ENCODE assay signal across 10 mouse cellular contexts in genomic region chr6:53662858-53663833, GRCm38 (mm10).
DNase-seq lines count a peak whose midpoint lies in the region; ATAC-seq lines count a peak whose summit lies in the region.
"Had no signal": no experiment of that assay in that cellular context is flagged by ENCODE, and none has a peak within 500 bp of the region (broad histone marks: within the 10 kb centered on the region; RNA-seq: fewer than 3 reads in every experiment).

No protein-coding gene starts in this region.

- peak; percentile 57 for DNase-seq in intestine, embryonic 14.5 days (ENCODE audit: low spot score)
- peak; percentile 63 for DNase-seq in Muller cell, postnatal 12 days (ENCODE audit: inconsistent ontology term)
- peak; percentile 53 for DNase-seq in fibroblast of lung, adult 2 months (ENCODE audit: low read depth)
- no peak for DNase-seq in limb, embryonic 10.5 days (ENCODE audit: low spot score)
- no peak for DNase-seq in thymus, postnatal 25 days
- DNase-seq in adrenal gland, adult 2 months = no peak

- no peaks in the 10 kb centered on the region for H3K36me3 ChIP-seq in intestine, embryonic 14.5 days (ENCODE audit: control insufficient read depth, insufficient read depth, low read length)
- H3K36me3 ChIP-seq in intestine, embryonic 15.5 days = no peaks in the 10 kb centered on the region
- H3K36me3 ChIP-seq in limb, embryonic 10.5 days = no peaks in the 10 kb centered on the region
- H3K36me3 ChIP-seq: stomach, embryonic 15.5 days had no signal

- H3K4me3 ChIP-seq in intestine, embryonic 14.5 days (ENCODE audit: low read depth, low read length) = no peak overlapping the region
- no peak overlapping the region for H3K4me3 ChIP-seq in intestine, embryonic 15.5 days (replicated peaks)
- H3K4me3 ChIP-seq in limb, embryonic 10.5 days = no peak overlapping the region
- H3K4me3 ChIP-seq: stomach, embryonic 15.5 days had no signal

- H3K27me3 ChIP-seq in intestine, embryonic 14.5 days (replicated peaks; ENCODE audit: control insufficient read depth, insufficient read depth, low read length) = no peaks in the 10 kb centered on the region
- H3K27me3 ChIP-seq in intestine, embryonic 15.5 days (replicated peaks) = no peaks in the 10 kb centered on the region
- H3K27me3 ChIP-seq in limb, embryonic 10.5 days (ENCODE audit: low read depth, poor library complexity, severe bottlenecking) = peaks cover 27% of the 10 kb centered on the region
- H3K27me3 ChIP-seq: stomach, embryonic 15.5 days had no signal

- no peak overlapping the region for H3K27ac ChIP-seq in intestine, embryonic 14.5 days (ENCODE audit: low read depth)
- no peak overlapping the region for H3K27ac ChIP-seq in intestine, embryonic 15.5 days
- peak overlapping the region; percentile 32; the same call in 1 of the 2 replicates for H3K27ac ChIP-seq in limb, embryonic 10.5 days
- H3K27ac ChIP-seq: stomach, embryonic 15.5 days had no signal

- no peak for ATAC-seq in intestine, embryonic 14.5 days (replicated peaks; ENCODE audit: low FRiP score, low TSS enrichment, low read depth)
- no peak for ATAC-seq in intestine, embryonic 15.5 days
- ATAC-seq in erythroblast, adult 5-6 weeks (replicated peaks; ENCODE audit: low FRiP score, poor library complexity, severe bottlenecking) = no peak
- ATAC-seq: intestine, embryonic 16.5 days had no signal

- H3K4me1 ChIP-seq in intestine, embryonic 14.5 days (replicated peaks; ENCODE audit: control insufficient read depth, insufficient read depth, low read length) = peaks cover 16% of the 10 kb centered on the region
- H3K4me1 ChIP-seq in intestine, embryonic 15.5 days (replicated peaks) = peaks cover 6% of the 10 kb centered on the region
- peaks cover 31% of the 10 kb centered on the region for H3K4me1 ChIP-seq in limb, embryonic 10.5 days

- H3K9me3 ChIP-seq in intestine, embryonic 14.5 days (ENCODE audit: control insufficient read depth, low read length) = no peaks in the 10 kb centered on the region
- H3K9me3 ChIP-seq in intestine, embryonic 15.5 days = no peaks in the 10 kb centered on the region
- H3K9me3 ChIP-seq in limb, embryonic 10.5 days (replicated peaks) = no peaks in the 10 kb centered on the region
- H3K9me3 ChIP-seq: stomach, embryonic 15.5 days had no signal

- H3K9ac ChIP-seq in intestine, embryonic 14.5 days (ENCODE audit: low read length) = no peak overlapping the region
- H3K9ac ChIP-seq in intestine, embryonic 15.5 days = no peak overlapping the region
- H3K9ac ChIP-seq: stomach, embryonic 15.5 days had no signal

- WGBS in intestine, embryonic 14.5 days = 48% methylated on average over 11 of the region's 11 CpGs
- WGBS in intestine, embryonic 15.5 days = 59% methylated on average over 11 of the region's 11 CpGs
- 73% methylated on average over 11 of the region's 11 CpGs for WGBS in limb, embryonic 10.5 days

- H3K4me2 ChIP-seq in intestine, embryonic 14.5 days (ENCODE audit: low read length) = no peak overlapping the region
- no peak overlapping the region for H3K4me2 ChIP-seq in intestine, embryonic 15.5 days (replicated peaks)
- H3K4me2 ChIP-seq: stomach, embryonic 15.5 days had no signal

Comparison
In these comparisons a context has a peak if more than half of its experiments do, and no peak if none do; other contexts are left out.
1. DNase-seq: peak in intestine, embryonic 14.5 days (single experiment), Muller cell, postnatal 12 days (single experiment) and fibroblast of lung, adult 2 months (single experiment); none in limb, embryonic 10.5 days (single experiment), thymus, postnatal 25 days (single experiment) and adrenal gland, adult 2 months (single experiment).